Mouse (Mus musculus): ENCODE data around the gene Timp2. TPM values are rescaled to one million over a fixed set of nuclear protein-coding genes. Genes with fewer than 3 reads are reported as not detected.

Gene Timp2
- polyA plus RNA-seq, 1 experiment from 2014 or later: 88.4 TPM

GRCm38 (mm10) chr11:118333431-118333830 is 22.1 kb downstream of the Timp2 start:
- WGBS: 63% methylated on average over 17 of the region's 17 CpGs
- DNase-seq (ENCODE audit: low spot score): no peak
- H3K9ac ChIP-seq (ENCODE audit: low read depth, low read length): no peak overlapping the region

GRCm38 (mm10) chr11:118332376-118332775 is 23.2 kb downstream of the Timp2 start:
- Histone ChIP-seq H3K9me3 (replicated peaks; ENCODE audit: low read length) (no peaks in the 10 kb centered on the region), H3K9ac (ENCODE audit: low read depth, low read length) (no peak overlapping the region), H3K4me2 (ENCODE audit: low read length) (no peak overlapping the region), H3K4me1 (replicated peaks; ENCODE audit: insufficient read depth, low read length) (peaks cover 1% of the 10 kb centered on the region; the same call in 1 of the 2 replicates), H3K27ac (no peak overlapping the region), H3K27me3 (ENCODE audit: insufficient read depth, low read length) (no peaks in the 10 kb centered on the region), H3K4me3 (replicated peaks; ENCODE audit: low read depth, low read length) (no peak overlapping the region), H3K36me3 (ENCODE audit: insufficient read depth, low read length) (peaks cover 5% of the 10 kb centered on the region; the same call in 1 of the 2 replicates)
- ATAC-seq (replicated peaks; ENCODE audit: low FRiP score, low read depth): no peak
- 81% methylated on average over 11 of the region's 11 CpGs for WGBS
- no peak for TF ChIP-seq CTCF (IDR thresholded peaks at IDR 0.05; ENCODE audit: low read depth)
- no peak for DNase-seq (ENCODE audit: low spot score)

More at GRCm38 (mm10) chr11:118333431-118333830, 22.1 kb downstream of the Timp2 start:
- no peak for TF ChIP-seq CTCF (IDR thresholded peaks at IDR 0.05; ENCODE audit: low read depth)
- no peak for ATAC-seq (replicated peaks; ENCODE audit: low FRiP score, low read depth)
- Histone ChIP-seq H3K4me1 (replicated peaks; ENCODE audit: insufficient read depth, low read length) (0 out of 2 replicates have a peak, but pooled peaks cover 2% of the 10 kb centered on the region), H3K36me3 (ENCODE audit: insufficient read depth, low read length) (peaks cover 5% of the 10 kb centered on the region; the same call in 1 of the 2 replicates), H3K4me3 (replicated peaks; ENCODE audit: low read depth, low read length) (no peak overlapping the region), H3K4me2 (ENCODE audit: low read length) (no peak overlapping the region), H3K9me3 (replicated peaks; ENCODE audit: low read length) (no peaks in the 10 kb centered on the region), H3K27me3 (ENCODE audit: insufficient read depth, low read length) (no peaks in the 10 kb centered on the region), H3K27ac (no peak overlapping the region)

GRCm38 (mm10) chr11:118330777-118331176 is 24.8 kb downstream of the Timp2 start:
- WGBS: 96% methylated on average over 16 of the region's 16 CpGs
- DNase-seq (ENCODE audit: low spot score): no peak
- TF ChIP-seq CTCF (IDR thresholded peaks at IDR 0.05; ENCODE audit: low read depth): no peak

GRCm38 (mm10) chr11:118330361-118330760 is 25.2 kb downstream of the Timp2 start:
- H3K9me3 ChIP-seq (replicated peaks; ENCODE audit: low read length): no peaks in the 10 kb centered on the region
- no peak overlapping the region for H3K4me3 ChIP-seq (replicated peaks; ENCODE audit: low read depth, low read length)
- WGBS: 92% methylated on average over 14 of the region's 14 CpGs
- TF ChIP-seq CTCF (IDR thresholded peaks at IDR 0.05; ENCODE audit: low read depth): no peak
- peaks cover 8% of the 10 kb centered on the region; the same call in 1 of the 2 replicates for H3K4me1 ChIP-seq (replicated peaks; ENCODE audit: insufficient read depth, low read length)
- H3K27me3 ChIP-seq (ENCODE audit: insufficient read depth, low read length): no peaks in the 10 kb centered on the region
- H3K9ac ChIP-seq (ENCODE audit: low read depth, low read length): no peak overlapping the region
- ATAC-seq (replicated peaks; ENCODE audit: low FRiP score, low read depth) (no peak), DNase-seq (ENCODE audit: low spot score) (no peak)
- no peak overlapping the region for H3K4me2 ChIP-seq (ENCODE audit: low read length)
- peaks cover 5% of the 10 kb centered on the region; the same call in 1 of the 2 replicates for H3K36me3 ChIP-seq (ENCODE audit: insufficient read depth, low read length)
- no peak overlapping the region for H3K27ac ChIP-seq

More at GRCm38 (mm10) chr11:118330777-118331176, 24.8 kb downstream of the Timp2 start:
- Histone ChIP-seq H3K27ac (no peak overlapping the region), H3K9ac (ENCODE audit: low read depth, low read length) (no peak overlapping the region), H3K4me1 (replicated peaks; ENCODE audit: insufficient read depth, low read length) (peaks cover 6% of the 10 kb centered on the region; the same call in 1 of the 2 replicates), H3K4me2 (ENCODE audit: low read length) (no peak overlapping the region), H3K36me3 (ENCODE audit: insufficient read depth, low read length) (peaks cover 5% of the 10 kb centered on the region; the same call in 1 of the 2 replicates), H3K27me3 (ENCODE audit: insufficient read depth, low read length) (no peaks in the 10 kb centered on the region), H3K9me3 (replicated peaks; ENCODE audit: low read length) (no peaks in the 10 kb centered on the region), H3K4me3 (replicated peaks; ENCODE audit: low read depth, low read length) (no peak overlapping the region)
- no peak for ATAC-seq (replicated peaks; ENCODE audit: low FRiP score, low read depth)

GRCm38 (mm10) chr11:118328947-118329346 is 26.6 kb downstream of the Timp2 start:
- no peaks in the 10 kb centered on the region for H3K9me3 ChIP-seq (replicated peaks; ENCODE audit: low read length)
- WGBS: 93% methylated on average over 5 of the region's 5 CpGs
- no peak for TF ChIP-seq CTCF (IDR thresholded peaks at IDR 0.05; ENCODE audit: low read depth)
- H3K4me3 ChIP-seq (replicated peaks; ENCODE audit: low read depth, low read length): no peak overlapping the region
- H3K4me1 ChIP-seq (replicated peaks; ENCODE audit: insufficient read depth, low read length): peaks cover 9% of the 10 kb centered on the region; the same call in 1 of the 2 replicates
- DNase-seq (ENCODE audit: low spot score) (no peak), ATAC-seq (replicated peaks; ENCODE audit: low FRiP score, low read depth) (no peak)
- no peak overlapping the region for H3K9ac ChIP-seq (ENCODE audit: low read depth, low read length)
- H3K27ac ChIP-seq: no peak overlapping the region
- H3K4me2 ChIP-seq (ENCODE audit: low read length): no peak overlapping the region
- H3K27me3 ChIP-seq (ENCODE audit: insufficient read depth, low read length): no peaks in the 10 kb centered on the region
- H3K36me3 ChIP-seq (ENCODE audit: insufficient read depth, low read length): peaks cover 5% of the 10 kb centered on the region; the same call in 1 of the 2 replicates

- no peak overlapping the region for H3K4me3 ChIP-seq (replicated peaks; ENCODE audit: low read depth, low read length)
- H3K27ac ChIP-seq: no peak overlapping the region
- peaks cover 9% of the 10 kb centered on the region; the same call in 1 of the 2 replicates for H3K4me1 ChIP-seq (replicated peaks; ENCODE audit: insufficient read depth, low read length)
- 96% methylated on average over 6 of the region's 6 CpGs for WGBS
- no peak overlapping the region for H3K4me2 ChIP-seq (ENCODE audit: low read length)
- DNase-seq (ENCODE audit: low spot score): no peak
- no peak overlapping the region for H3K9ac ChIP-seq (ENCODE audit: low read depth, low read length)
- H3K27me3 ChIP-seq (ENCODE audit: insufficient read depth, low read length): no peaks in the 10 kb centered on the region
- no peak for ATAC-seq (replicated peaks; ENCODE audit: low FRiP score, low read depth)
- no peak for TF ChIP-seq CTCF (IDR thresholded peaks at IDR 0.05; ENCODE audit: low read depth)
- peaks cover 5% of the 10 kb centered on the region; the same call in 1 of the 2 replicates for H3K36me3 ChIP-seq (ENCODE audit: insufficient read depth, low read length)
- H3K9me3 ChIP-seq (replicated peaks; ENCODE audit: low read length): no peaks in the 10 kb centered on the region
Measured at GRCm38 (mm10) chr11:118328511-118328910, 27.0 kb downstream of the Timp2 start.
